ENCODE assay signal across 24 mouse cellular contexts in the genomic region with DNA sequence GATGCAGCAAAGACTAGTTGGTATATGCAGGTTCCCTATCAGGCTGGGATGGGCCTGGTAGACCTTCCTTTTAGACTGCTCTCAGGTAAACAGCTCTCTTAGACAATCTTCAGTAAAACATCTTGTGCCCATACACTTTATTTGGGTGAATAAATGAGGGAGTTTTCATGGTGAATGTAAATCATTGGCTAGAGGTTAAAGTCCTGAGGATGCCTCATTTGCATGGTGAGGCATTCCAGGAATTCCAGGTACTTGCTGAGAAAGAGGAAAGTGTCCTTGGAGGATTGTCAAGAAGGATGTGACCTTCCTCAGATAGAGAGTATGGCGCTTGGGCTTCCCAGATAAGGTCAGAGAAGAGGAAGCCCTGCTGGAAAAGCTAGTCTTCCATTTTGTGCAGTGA.
A peak's percentile ranks its signal among the peaks of the same experiment; 100 is the strongest.
DNase-seq lines count a peak whose midpoint lies in the region; ATAC-seq and TF ChIP-seq lines count a peak whose summit lies in the region.
"Had no signal": no experiment of that assay in that cellular context is flagged by ENCODE, and none has a peak within 500 bp of the region (broad histone marks: within the 10 kb centered on the region; RNA-seq: fewer than 3 reads in every experiment).

No protein-coding gene starts in this region.

- ATAC-seq in kidney, embryonic 14.5 days (ENCODE audit: low FRiP score, low TSS enrichment) = no peak
- ATAC-seq in kidney, postnatal 0 days (replicated peaks; ENCODE audit: low FRiP score, low read depth) = no peak
- no peak for ATAC-seq in kidney, embryonic 16.5 days (ENCODE audit: low FRiP score, low TSS enrichment)
- ATAC-seq: CD4-positive, CD25-positive, alpha-beta regulatory T cell, adult 4 months; forebrain, embryonic 14.5 days had no signal

- TF ChIP-seq POLR2A in kidney, adult 2 months (IDR thresholded peaks at IDR 0.05; ENCODE audit: low read depth, low read length) = no peak

- 50% methylated on average over 1 of the region's 1 CpGs for WGBS in kidney, adult 2 months
- 77% methylated on average over 1 of the region's 1 CpGs for WGBS in kidney, embryonic 14.5 days
- WGBS in kidney, postnatal 0 days = 78% methylated on average over 1 of the region's 1 CpGs
- WGBS in kidney, embryonic 16.5 days = 86% methylated on average over 1 of the region's 1 CpGs

- peak; percentile 75 for DNase-seq in kidney, adult 2 months
- peak; percentile 2 for DNase-seq in kidney, postnatal 0 days (ENCODE audit: low spot score)
- peak; percentile 41 for DNase-seq in ZHBTc4 (ENCODE audit: low read depth, low spot score)
- no peak for DNase-seq in gastrocnemius, postnatal 10 days
- no peak for DNase-seq in urinary bladder, postnatal 36 days (ENCODE audit: low spot score in 2 of 2)
- DNase-seq: adrenal gland, adult 2 months; adrenal gland, postnatal 14 days; cerebellum, adult 11 months; cerebellum, adult 2 months; cerebellum, adult 9-11 months; cerebellum, postnatal 25 days; gastrocnemius, postnatal 36 days; heart, adult 2 months; heart, postnatal 14 days had no signal

- H3K9me3 ChIP-seq in kidney, embryonic 14.5 days (ENCODE audit: control insufficient read depth, low read length) = no peaks in the 10 kb centered on the region
- no peaks in the 10 kb centered on the region for H3K9me3 ChIP-seq in kidney, postnatal 0 days (replicated peaks; ENCODE audit: low read length)
- H3K9me3 ChIP-seq in kidney, embryonic 16.5 days (ENCODE audit: low read length) = peaks cover 3% of the 10 kb centered on the region; the same call in 1 of the 2 replicates
- H3K9me3 ChIP-seq: embryonic facial prominence, embryonic 12.5 days; embryonic facial prominence, embryonic 15.5 days; heart, embryonic 10.5 days; heart, embryonic 13.5 days; hindbrain, embryonic 12.5 days; hindbrain, embryonic 15.5 days had no signal

- no peak overlapping the region for H3K27ac ChIP-seq in kidney, adult 2 months (ENCODE audit: insufficient read depth, low read depth, low read length)
- no peak overlapping the region for H3K27ac ChIP-seq in kidney, embryonic 14.5 days (ENCODE audit: low read depth, low read length)
- no peak overlapping the region for H3K27ac ChIP-seq in kidney, postnatal 0 days
- no peak overlapping the region for H3K27ac ChIP-seq in kidney, embryonic 16.5 days (ENCODE audit: low read length)
- H3K27ac ChIP-seq: embryonic facial prominence, embryonic 12.5 days; embryonic facial prominence, embryonic 15.5 days; heart, adult 2 months; heart, embryonic 10.5 days; heart, embryonic 13.5 days; hindbrain, embryonic 12.5 days; hindbrain, embryonic 15.5 days had no signal

- no peaks in the 10 kb centered on the region for H3K27me3 ChIP-seq in kidney, adult 2 months (replicated peaks; ENCODE audit: control insufficient read depth, insufficient read depth, low read length)
- no peaks in the 10 kb centered on the region for H3K27me3 ChIP-seq in kidney, embryonic 14.5 days (ENCODE audit: control insufficient read depth, insufficient read depth, low read length)
- H3K27me3 ChIP-seq in kidney, postnatal 0 days (ENCODE audit: insufficient read depth, low read length) = no peaks in the 10 kb centered on the region
- no peaks in the 10 kb centered on the region for H3K27me3 ChIP-seq in kidney, embryonic 16.5 days (ENCODE audit: insufficient read depth, low read length)
- H3K27me3 ChIP-seq: embryonic facial prominence, embryonic 12.5 days; embryonic facial prominence, embryonic 15.5 days; heart, embryonic 13.5 days; hindbrain, embryonic 12.5 days; hindbrain, embryonic 15.5 days had no signal

- no peak for TF ChIP-seq CTCF in kidney, adult 2 months (conservative IDR thresholded peaks at IDR 0.05; ENCODE audit: insufficient read depth, insufficient read length, low read depth, low read length)
- TF ChIP-seq CTCF in kidney, postnatal 0 days (IDR thresholded peaks at IDR 0.05; ENCODE audit: low read depth) = no peak

- no peaks in the 10 kb centered on the region for H3K36me3 ChIP-seq in kidney, adult 2 months (ENCODE audit: control insufficient read depth, insufficient read depth, low read length)
- no peaks in the 10 kb centered on the region for H3K36me3 ChIP-seq in kidney, embryonic 14.5 days (ENCODE audit: control insufficient read depth, insufficient read depth, low read length)
- H3K36me3 ChIP-seq in kidney, postnatal 0 days (ENCODE audit: insufficient read depth, low read length) = no peaks in the 10 kb centered on the region
- no peaks in the 10 kb centered on the region for H3K36me3 ChIP-seq in kidney, embryonic 16.5 days (ENCODE audit: insufficient read depth, low read length)
- H3K36me3 ChIP-seq: embryonic facial prominence, embryonic 12.5 days; embryonic facial prominence, embryonic 15.5 days; heart, embryonic 10.5 days; heart, embryonic 13.5 days; hindbrain, embryonic 12.5 days; hindbrain, embryonic 15.5 days had no signal

- no peak overlapping the region for H3K4me3 ChIP-seq in kidney, adult 2 months (ENCODE audit: insufficient read depth, low read depth, low read length)
- no peak overlapping the region for H3K4me3 ChIP-seq in kidney, embryonic 14.5 days (ENCODE audit: low read length)
- H3K4me3 ChIP-seq in kidney, postnatal 0 days (replicated peaks; ENCODE audit: low read depth, low read length) = no peak overlapping the region
- H3K4me3 ChIP-seq in kidney, embryonic 16.5 days (ENCODE audit: low read length) = no peak overlapping the region
- H3K4me3 ChIP-seq: embryonic facial prominence, embryonic 12.5 days; embryonic facial prominence, embryonic 15.5 days; heart, adult 2 months; heart, embryonic 10.5 days; heart, embryonic 13.5 days; hindbrain, embryonic 12.5 days; hindbrain, embryonic 15.5 days had no signal

- no peak overlapping the region for H3K4me2 ChIP-seq in kidney, embryonic 14.5 days (replicated peaks; ENCODE audit: low read depth, low read length)
- no peak overlapping the region for H3K4me2 ChIP-seq in kidney, postnatal 0 days (ENCODE audit: low read length)
- H3K4me2 ChIP-seq in kidney, embryonic 16.5 days (replicated peaks; ENCODE audit: low read depth, low read length) = no peak overlapping the region
- H3K4me2 ChIP-seq: embryonic facial prominence, embryonic 12.5 days; embryonic facial prominence, embryonic 15.5 days; heart, embryonic 13.5 days; hindbrain, embryonic 12.5 days; hindbrain, embryonic 15.5 days had no signal

- 0 out of 2 replicates have a peak, but pooled peaks cover 4% of the 10 kb centered on the region for H3K4me1 ChIP-seq in kidney, adult 2 months (ENCODE audit: control insufficient read depth, insufficient read depth, low read length)
- H3K4me1 ChIP-seq in kidney, embryonic 14.5 days (ENCODE audit: control insufficient read depth, insufficient read depth, low read length) = no peaks in the 10 kb centered on the region
- no peaks in the 10 kb centered on the region for H3K4me1 ChIP-seq in kidney, postnatal 0 days (replicated peaks; ENCODE audit: insufficient read depth, low read length)
- H3K4me1 ChIP-seq in kidney, embryonic 16.5 days (ENCODE audit: insufficient read depth, low read length) = no peaks in the 10 kb centered on the region
- H3K4me1 ChIP-seq: embryonic facial prominence, embryonic 12.5 days; embryonic facial prominence, embryonic 15.5 days; heart, embryonic 10.5 days; heart, embryonic 13.5 days; hindbrain, embryonic 12.5 days; hindbrain, embryonic 15.5 days had no signal

- H3K9ac ChIP-seq in kidney, embryonic 14.5 days (ENCODE audit: low read depth, low read length) = no peak overlapping the region
- H3K9ac ChIP-seq in kidney, postnatal 0 days (ENCODE audit: low read depth, low read length) = no peak overlapping the region
- H3K9ac ChIP-seq in kidney, embryonic 16.5 days (replicated peaks; ENCODE audit: low read length) = no peak overlapping the region
- H3K9ac ChIP-seq: embryonic facial prominence, embryonic 12.5 days; embryonic facial prominence, embryonic 15.5 days; heart, embryonic 13.5 days; hindbrain, embryonic 12.5 days; hindbrain, embryonic 15.5 days had no signal

Comparison
In these comparisons a context has a peak if more than half of its experiments do, and no peak if none do; other contexts are left out.
1. DNase-seq: peak in kidney, adult 2 months (single experiment), kidney, postnatal 0 days (single experiment) and ZHBTc4 (single experiment); none in gastrocnemius, postnatal 10 days (single experiment) and urinary bladder, postnatal 36 days (0 of 2).